Mouse (Mus musculus) thymus, postnatal 4 days (tissue): ENCODE data around the gene Ssc4d.
A peak's percentile ranks its signal among the peaks of the same experiment; 100 is the strongest.

Source experiments
- DNase-seq: peaks from one replicate; pipeline ENCODE4 v3.0.0; 2021

The Ssc4d gene

DNA sequence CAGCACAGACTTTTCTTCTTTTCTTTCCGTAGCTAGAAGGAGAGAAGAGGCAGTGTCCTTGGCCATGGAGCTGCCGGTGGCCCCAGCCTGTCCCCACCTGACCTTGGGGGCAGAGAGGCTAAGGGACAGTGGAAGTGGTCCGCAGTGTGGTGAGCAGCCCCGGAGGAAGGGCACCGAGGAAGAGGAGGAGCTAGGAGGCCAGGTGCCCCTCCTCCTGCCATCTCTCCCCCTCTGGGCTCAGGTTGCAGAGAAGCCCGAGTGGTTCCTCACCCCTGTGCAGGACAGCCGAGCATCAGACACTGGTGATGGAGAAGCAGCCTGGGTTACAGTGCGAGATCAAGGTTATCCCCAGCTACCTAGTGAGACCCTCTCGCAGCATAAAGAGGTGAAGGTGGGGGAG is at the start of gene Ssc4d:
Gene Ssc4d (minus strand): TSS at position 167 of the 400 bp plus-strand sequence.
- DNase-seq = no peak

DNA sequence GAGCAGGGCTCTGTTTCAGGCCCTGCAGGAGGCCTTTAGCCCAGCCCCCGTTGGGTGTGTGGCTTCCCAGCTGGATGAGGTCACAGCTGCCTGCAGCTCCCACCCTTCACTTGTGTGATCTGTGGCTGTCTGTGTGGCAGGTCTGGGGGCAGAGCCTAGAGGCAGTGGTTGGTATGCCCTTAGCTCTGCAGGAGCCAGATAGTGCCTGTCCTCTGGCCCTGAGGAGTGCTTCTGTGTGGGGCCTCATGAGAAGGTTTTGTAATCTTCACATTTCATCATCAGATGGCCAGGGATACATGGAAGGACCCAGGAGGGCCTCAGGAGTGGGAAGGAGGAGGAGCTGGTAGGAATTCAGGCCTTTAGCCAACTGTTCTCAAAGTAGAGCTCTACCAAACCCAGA is 45.6 kb upstream of the Ssc4d start:
- peak; percentile 41 for DNase-seq

GRCm38 (mm10) chr5:136018726-136019125 is 44.4 kb upstream of the Ssc4d start:
- DNase-seq = no peak

GRCm38 (mm10) chr5:136017262-136017661 is 42.9 kb upstream of the Ssc4d start:
- no peak for DNase-seq

DNA sequence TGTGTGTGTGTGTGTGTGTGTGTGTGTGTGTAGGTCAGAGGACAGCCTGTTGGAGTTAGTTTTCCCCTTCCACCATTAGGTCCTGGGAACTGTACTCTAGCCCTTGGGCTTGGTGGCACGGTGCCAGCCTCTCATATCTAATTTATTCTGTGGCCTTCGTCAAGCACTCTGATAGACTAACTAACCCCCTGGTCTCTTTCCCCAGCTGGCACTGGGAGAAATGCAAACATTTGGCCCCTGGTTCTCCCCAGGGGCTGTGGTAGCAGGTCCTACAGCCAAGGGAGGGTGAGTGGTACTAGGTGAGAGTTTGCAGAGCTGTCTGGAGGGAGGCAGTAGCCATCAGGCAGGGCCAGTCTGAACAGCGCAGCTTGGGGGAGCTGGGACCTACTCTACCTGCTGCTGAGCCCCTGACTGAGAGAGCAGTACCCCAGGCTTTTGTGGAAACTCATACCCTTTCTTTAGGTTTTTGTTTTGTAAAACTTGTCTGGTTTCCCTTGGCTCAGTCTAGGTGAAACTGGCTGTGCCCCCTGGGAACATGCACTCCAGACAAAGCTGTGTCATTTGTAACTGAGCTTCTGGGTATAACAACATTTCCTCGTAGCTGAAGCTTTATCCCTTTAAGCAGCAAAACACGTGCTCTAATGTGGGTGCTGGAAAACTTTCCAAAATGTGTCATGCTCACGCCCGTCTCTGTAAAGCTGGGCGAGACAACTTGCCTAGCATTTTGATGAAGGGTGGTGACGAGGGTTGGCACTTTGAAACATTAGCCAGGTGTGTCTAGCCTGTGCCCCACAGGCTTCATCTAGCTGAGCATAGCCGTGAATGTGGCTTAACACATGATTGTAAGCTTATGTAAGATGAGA is 41.9 kb upstream of the Ssc4d start:
- DNase-seq = no peak

- DNase-seq = no peak
These were observed 41.3 kb upstream of the Ssc4d start for GRCm38 (mm10) chr5:136015586-136015985.

DNA sequence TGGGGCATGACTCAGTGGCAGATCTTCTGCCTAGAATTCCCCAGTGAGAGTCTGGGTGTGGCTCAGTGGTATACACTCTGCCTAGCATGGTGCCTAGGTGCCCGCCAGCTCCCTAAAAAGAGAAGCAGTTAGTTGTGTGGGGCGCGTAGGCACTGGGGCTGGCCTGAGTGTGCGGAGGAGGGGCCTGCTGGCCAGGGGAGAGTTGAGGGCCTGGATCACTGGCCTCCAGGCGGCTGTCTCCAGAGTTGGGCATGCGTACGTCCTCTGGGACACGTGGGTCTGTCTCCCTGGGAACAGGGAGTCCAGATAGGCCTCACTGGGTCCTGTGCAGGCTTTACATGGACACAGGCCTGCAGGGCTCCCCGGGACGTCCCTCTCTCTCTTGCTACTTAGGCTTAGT is 40.5 kb upstream of the Ssc4d start:
- no peak for DNase-seq

DNA sequence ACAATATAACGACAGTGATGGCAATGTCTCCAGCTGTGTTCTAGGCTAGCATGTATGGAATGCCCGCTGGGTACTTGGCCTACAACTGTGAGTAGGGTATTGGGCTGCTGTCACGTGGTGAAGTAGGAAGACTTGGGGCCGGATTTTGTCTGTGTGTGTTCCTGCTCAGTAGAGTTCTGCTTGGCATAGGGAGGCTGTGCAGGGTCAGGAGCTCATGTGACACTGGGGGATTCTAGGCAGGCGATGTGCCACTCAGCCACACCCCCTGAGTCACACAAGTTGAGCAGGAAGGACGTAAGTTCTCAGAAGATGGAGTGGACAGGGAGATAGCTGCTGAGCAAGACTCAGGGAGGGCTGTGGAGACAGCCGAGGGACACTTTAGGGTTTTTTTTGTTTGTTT is 33.4 kb upstream of the Ssc4d start:
- DNase-seq = no peak

DNA sequence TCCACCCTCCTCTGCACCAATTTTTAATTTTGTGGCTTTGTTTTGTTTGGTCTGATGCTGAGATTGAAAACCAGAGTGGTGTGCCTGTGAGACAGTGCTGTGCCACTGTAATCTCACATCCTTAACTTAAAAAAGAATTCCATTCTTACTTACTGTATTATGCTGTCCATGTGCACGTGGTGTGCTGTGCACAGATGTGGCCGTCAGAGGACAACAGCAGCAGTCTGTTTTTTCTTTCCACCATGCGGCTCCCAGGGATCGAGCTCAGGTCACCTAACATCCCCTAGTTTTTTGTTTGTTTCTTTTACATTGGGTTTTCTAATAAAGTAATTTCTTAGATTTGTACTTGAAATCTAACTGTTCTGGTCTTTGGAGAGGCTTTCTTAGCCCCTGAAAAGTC is 30.2 kb upstream of the Ssc4d start:
- no peak for DNase-seq

DNA sequence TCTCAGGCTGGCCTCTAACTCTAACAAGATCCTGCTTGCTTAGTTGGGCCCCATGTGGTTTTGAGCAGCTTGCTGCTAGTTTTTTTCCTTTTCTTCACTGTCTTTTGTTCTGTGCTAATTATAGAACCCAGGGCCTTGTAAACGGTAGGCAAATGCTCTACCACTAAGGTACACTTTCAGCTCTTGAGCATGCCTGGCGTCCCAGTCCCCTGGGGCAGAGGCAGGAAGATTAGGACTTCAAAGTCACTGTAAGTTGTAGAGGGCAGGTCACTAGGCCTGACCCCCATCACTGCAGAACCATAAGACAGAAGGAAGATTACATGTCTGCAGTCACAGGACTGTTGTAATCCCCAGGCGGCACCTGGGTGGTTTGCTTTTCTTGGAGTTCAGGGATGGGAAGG is 28.4 kb upstream of the Ssc4d start:
- DNase-seq = peak; percentile 55

- no peak for DNase-seq
These were observed 28.0 kb upstream of the Ssc4d start for GRCm38 (mm10) chr5:136002325-136002724.

GRCm38 (mm10) chr5:136001222-136001621 is 26.9 kb upstream of the Ssc4d start:
- DNase-seq = no peak

DNA sequence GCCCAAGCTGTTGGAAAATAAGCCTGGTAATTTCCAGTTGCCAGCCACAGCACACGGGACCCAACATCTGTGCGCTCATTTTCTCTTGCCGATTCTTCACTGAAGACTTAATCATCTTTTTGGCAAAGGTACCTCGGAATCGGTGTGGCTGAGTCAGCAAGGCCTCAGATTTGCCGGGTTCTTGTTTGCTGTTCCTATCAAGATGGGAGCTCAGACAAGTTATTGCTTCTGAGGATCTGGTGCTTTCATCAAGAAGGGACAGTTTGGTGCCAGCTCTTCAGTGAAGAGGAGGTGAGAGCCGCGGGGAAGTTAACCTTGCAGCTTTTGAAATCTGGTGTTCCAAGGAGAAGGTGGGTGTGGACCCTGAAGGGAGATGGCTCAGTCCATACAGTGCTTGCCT is 21.8 kb upstream of the Ssc4d start:
- no peak for DNase-seq

- peak; percentile 93 for DNase-seq
These were observed 20.7 kb upstream of the Ssc4d start, which contains the start of gene Dtx2 for GRCm38 (mm10) chr5:135994725-135995687. Gene Dtx2, plus strand, starts transcription at chr5:135994800.

DNA sequence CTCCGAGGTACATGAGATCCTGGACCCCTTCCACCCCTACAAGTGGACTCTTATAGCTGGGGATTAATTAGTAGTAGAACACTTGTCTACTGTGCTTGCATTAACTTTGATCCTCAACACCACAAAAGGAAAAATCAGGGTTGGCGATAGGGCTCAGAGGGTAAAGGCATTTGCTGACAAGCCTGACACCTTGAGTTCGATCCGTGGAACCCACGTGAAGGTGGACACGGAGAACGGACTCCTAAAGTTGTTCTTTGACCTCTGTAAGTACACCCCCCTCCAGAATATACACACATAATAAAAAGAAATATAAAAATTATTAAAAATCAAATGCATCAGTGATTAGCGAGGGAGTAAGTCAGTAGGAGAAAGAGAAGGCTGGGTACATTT is 20.0 kb upstream of the Ssc4d start:
- DNase-seq = no peak

DNA sequence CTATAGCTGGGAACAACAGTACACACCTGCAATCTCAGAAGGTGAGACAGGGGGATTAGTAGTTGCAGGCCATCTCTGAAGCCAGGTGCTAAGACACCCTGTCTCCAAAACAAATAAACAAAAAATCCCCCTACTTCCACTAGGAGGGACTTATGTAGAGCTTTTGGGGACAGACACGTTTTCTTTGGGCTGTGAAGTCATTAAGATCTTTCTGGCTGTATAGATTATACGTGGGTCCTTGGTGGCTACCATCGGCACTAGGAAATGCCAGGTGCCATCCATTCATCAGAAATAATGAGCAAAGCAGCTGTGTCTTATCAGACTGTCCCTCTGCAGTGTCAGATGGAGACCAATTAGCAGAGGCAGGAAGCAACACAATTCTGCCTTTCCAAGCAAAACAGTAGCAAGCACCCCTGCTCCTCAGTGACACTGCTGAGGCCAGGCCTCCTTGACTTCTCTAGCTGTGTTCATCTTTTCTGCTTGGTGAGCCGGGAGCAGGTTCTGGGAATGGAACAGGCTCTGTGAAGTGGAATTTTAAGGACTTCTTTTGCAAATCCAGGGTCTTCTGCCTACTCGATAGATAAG is 19.1 kb upstream of the Ssc4d start:
- DNase-seq = no peak

DNA sequence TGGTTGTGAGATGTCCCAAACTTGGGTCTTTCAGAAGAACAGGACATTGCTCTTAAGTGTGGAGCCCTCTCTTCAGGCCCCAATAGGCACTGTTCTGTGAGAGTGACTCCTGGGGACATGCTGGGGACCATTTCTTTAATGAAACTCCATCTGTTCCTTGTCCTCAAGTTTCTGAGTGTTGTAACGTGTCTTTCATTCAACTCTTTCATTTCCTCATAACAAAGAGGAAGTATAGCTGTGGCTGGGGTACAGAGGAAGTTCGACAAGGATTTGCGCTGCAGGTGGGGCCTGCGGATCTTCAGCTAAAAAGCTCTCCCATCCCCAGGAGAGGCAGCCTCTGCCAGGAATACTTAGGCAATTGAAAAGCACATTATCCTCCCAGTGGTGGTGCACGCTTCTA is 16.3 kb upstream of the Ssc4d start:
- peak; percentile 41 for DNase-seq

GRCm38 (mm10) chr5:135987248-135987647 is 12.9 kb upstream of the Ssc4d start:
- DNase-seq = no peak

DNA sequence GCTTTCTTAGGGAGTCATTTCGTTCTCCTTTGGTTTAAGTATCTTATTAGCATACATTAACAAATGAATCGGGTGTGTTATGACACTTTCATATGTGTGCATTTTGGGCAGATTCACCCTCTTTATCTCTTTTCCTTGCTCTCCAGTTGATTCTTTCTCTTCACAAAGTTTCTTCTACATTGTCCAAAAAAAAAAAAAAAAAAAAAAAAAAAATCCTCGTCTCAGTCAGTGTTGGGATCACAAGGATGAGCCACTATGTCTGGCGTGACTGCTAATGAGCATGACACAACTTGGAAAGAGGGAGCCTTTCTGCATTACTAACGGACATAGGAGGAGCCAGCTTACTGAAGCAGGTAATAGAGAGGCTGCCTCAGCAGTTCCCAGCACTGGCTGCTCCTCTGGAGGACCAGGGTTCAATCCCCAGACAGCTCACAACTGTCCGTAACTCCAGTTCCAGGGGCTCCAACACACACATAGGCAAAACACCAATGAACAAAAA is 10.3 kb upstream of the Ssc4d start:
- no peak for DNase-seq

DNA sequence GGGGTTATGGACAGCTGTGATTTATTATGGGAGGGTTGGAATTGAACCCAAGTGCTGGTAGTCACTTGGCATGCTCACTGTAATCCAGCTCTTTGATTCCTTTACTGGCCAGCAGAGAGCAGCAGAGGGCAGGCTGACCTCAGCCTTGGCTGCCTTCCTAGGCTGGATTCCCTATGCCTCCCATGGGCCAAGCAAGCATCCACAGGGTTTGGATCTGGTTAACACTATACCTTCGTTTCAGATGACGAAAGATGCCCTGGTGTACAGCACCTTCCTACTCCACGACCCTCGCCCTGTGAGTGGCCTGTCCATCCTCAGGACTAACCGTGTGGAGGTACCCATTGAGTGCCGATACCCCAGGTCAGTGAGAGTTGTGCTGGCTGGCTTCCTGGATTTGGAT is 8.1 kb upstream of the Ssc4d start:
- DNase-seq = peak; percentile 63

- DNase-seq = no peak
These were observed 5.6 kb upstream of the Ssc4d start, which contains the start of gene Zp3 for GRCm38 (mm10) chr5:135979904-135980303. Gene Zp3, plus strand, starts transcription at chr5:135980099.

GRCm38 (mm10) chr5:135979381-135979780 is 5.0 kb upstream of the Ssc4d start:
- DNase-seq = no peak
